Mouse (Mus musculus) lung, postnatal 0 days (tissue): ENCODE results near the gene Cnpy2.

Experiments used
- CTCF ChIP-seq: IDR thresholded peaks from 2 replicates; pipeline ENCODE4 v1.5.1; 2016; ENCODE audit warnings: antibody characterized with exemption, mild to moderate bottlenecking
- EP300 ChIP-seq: IDR thresholded peaks from 2 replicates; pipeline ENCODE4 v1.6.1; 2016; ENCODE audit warnings: antibody characterized with exemption, mild to moderate bottlenecking, control low read depth

DNA sequence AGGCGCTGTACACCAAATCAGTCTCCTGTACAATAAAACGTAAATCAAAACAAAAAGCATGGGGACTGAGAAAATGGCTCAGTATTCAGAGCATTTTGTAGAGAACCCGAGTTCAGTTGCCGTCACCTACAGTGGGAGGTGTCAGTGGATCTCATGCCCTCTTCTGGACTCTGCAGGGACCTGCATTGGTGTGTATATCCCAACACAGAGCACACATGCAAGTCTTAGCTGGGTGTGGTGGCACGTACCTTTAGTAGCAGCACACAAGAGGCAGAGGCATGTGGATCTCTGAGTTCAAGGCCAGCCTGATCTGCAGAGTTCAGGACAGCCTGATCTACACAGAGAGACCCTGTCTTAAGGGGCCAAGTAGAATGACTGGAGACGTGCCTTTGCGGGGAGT, 12.6 kb upstream of the Cnpy2 start:
- TF ChIP-seq EP300: no peak
- no peak for TF ChIP-seq CTCF
